ENCODE assay signal across 18 mouse cellular contexts in the genomic region with DNA sequence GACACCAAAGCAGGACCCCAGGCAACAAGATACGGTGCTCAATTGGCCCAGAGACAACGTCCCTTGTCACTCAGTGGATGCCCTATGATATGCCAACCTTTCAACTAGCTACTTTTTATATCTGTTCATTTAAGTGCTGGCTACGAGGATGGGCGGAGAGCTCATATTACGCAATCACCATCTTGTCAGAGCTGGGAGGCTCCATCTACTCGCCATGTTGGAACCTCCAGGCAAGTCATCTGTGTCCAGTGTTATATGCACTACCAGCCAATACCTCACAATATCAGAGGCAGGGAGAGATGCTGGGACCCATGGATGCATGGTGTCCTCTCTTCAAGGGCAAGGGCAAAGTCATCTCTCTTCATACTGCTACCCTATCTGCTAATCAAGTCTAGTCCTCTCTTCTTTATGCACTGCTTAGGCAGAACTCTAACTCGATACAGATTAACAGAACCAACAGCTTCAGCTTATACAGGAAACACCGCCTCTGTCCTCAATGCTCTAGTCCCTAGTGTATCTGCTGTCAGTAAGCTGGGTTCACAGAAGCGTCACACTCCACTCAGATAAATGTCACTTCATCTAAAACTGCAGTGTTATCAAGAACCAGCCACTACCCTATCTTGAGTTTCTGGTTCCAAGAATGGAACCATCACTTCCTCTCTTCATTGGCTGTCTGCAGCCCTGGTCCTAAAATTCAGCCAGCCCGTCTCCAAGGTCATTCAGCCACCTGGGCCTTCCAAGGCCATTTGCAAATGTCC. TPM values are rescaled to one million over a fixed set of nuclear protein-coding genes. Genes with fewer than 3 reads are reported as not detected.
A peak's percentile ranks its signal among the peaks of the same experiment; 100 is the strongest.
DNase-seq lines count a peak whose midpoint lies in the region; ATAC-seq lines count a peak whose summit lies in the region.
"Had no signal": no experiment of that assay in that cellular context is flagged by ENCODE, and none has a peak within 500 bp of the region (broad histone marks: within the 10 kb centered on the region; RNA-seq: fewer than 3 reads in every experiment).

No protein-coding gene starts in this region.

- peaks cover 88% of the 10 kb centered on the region for H3K4me1 ChIP-seq in heart, embryonic 15.5 days (replicated peaks)
- H3K4me1 ChIP-seq in megakaryocyte, embryonic 14.5 days = peaks cover 94% of the 10 kb centered on the region

- H3K9ac ChIP-seq in heart, embryonic 15.5 days = no peak overlapping the region
- H3K9ac ChIP-seq: embryonic facial prominence, embryonic 15.5 days; forebrain, embryonic 15.5 days; hindbrain, embryonic 12.5 days; limb, embryonic 12.5 days had no signal

- H3K9me3 ChIP-seq in heart, embryonic 15.5 days (replicated peaks) = no peaks in the 10 kb centered on the region
- no peaks in the 10 kb centered on the region for H3K9me3 ChIP-seq in megakaryocyte, embryonic 14.5 days
- H3K9me3 ChIP-seq: embryonic facial prominence, embryonic 15.5 days; forebrain, embryonic 15.5 days; hindbrain, embryonic 12.5 days; limb, embryonic 12.5 days had no signal

- no peak for ATAC-seq in heart, embryonic 15.5 days (replicated peaks; ENCODE audit: insufficient number of reproducible peaks, insufficient read depth, low FRiP score, low read depth)
- ATAC-seq: forebrain, embryonic 15.5 days had no signal

- H3K27me3 ChIP-seq in heart, embryonic 15.5 days = no peaks in the 10 kb centered on the region
- no peaks in the 10 kb centered on the region for H3K27me3 ChIP-seq in megakaryocyte, embryonic 14.5 days (replicated peaks)
- H3K27me3 ChIP-seq: CH12.LX; embryonic facial prominence, embryonic 15.5 days; forebrain, embryonic 15.5 days; hindbrain, embryonic 12.5 days had no signal

- 72% methylated on average over 10 of the region's 10 CpGs for WGBS in heart, embryonic 15.5 days

- intact Hi-C loops in heart, postnatal 10 days (cut with DNase I) = no loop called here

- no peak for DNase-seq in heart, postnatal 10 days
- DNase-seq in CD4-positive, CD25-positive, alpha-beta regulatory T cell, adult 2 months (ENCODE audit: low read depth, low spot score) = peak; percentile 63
- peak; percentile 34 for DNase-seq in c-Kit-positive CD71-positive TER-119-positive erythroid progenitor cells, embryonic 14.5 days (ENCODE audit: low spot score)
- no peak for DNase-seq in thymus, postnatal 14 days
- no peak for DNase-seq in thymus, postnatal 0 days (ENCODE audit: low spot score)
- no peak for DNase-seq in adrenal gland, adult 2 months
- DNase-seq: cerebellum, postnatal 14 days; gastrocnemius, postnatal 25 days; kidney, adult 2 months; layer of hippocampus, adult 9-11 months; thymus, postnatal 25 days had no signal

- no peak overlapping the region for H3K4me3 ChIP-seq in heart, embryonic 15.5 days
- peak overlapping the region; percentile 85 for H3K4me3 ChIP-seq in megakaryocyte, embryonic 14.5 days (replicated peaks)
- H3K4me3 ChIP-seq: embryonic facial prominence, embryonic 15.5 days; forebrain, embryonic 15.5 days; hindbrain, embryonic 12.5 days; limb, embryonic 12.5 days had no signal

- no peaks in the 10 kb centered on the region for H3K36me3 ChIP-seq in heart, embryonic 15.5 days
- peaks cover 91% of the 10 kb centered on the region for H3K36me3 ChIP-seq in megakaryocyte, embryonic 14.5 days (replicated peaks; ENCODE audit: low read length)
- H3K36me3 ChIP-seq: embryonic facial prominence, embryonic 15.5 days; forebrain, embryonic 15.5 days; hindbrain, embryonic 12.5 days; limb, embryonic 12.5 days had no signal

- no peak overlapping the region for H3K4me2 ChIP-seq in heart, embryonic 15.5 days
- H3K4me2 ChIP-seq: embryonic facial prominence, embryonic 15.5 days; forebrain, embryonic 15.5 days; hindbrain, embryonic 12.5 days; limb, embryonic 12.5 days had no signal

- peak overlapping the region; percentile 27; the same call in 1 of the 2 replicates for H3K27ac ChIP-seq in heart, embryonic 15.5 days
- H3K27ac ChIP-seq: embryonic facial prominence, embryonic 15.5 days; forebrain, embryonic 15.5 days; hindbrain, embryonic 12.5 days; limb, embryonic 12.5 days had no signal

RNA-seq across cellular contexts. Expression of a gene that starts 6.0 kb away (rescaled TPM):
- polyA plus RNA-seq in heart, embryonic 15.5 days (2015; fragmentation: Nextera tagmentation; extraction: Ambion mirVana) = 19.0 and 28.5 TPM in 2 replicates
- 10 to 100 TPM; 22.3 to 25.1 TPM for total RNA-seq in heart, postnatal 10 days (2021)
- polyA plus RNA-seq in megakaryocyte, embryonic 14.5 days (2012; ENCODE audit: insufficient read depth, low replicate concordance) = 86.3 and 103 TPM in 2 replicates
- 24.2 TPM in 2 replicates for polyA plus RNA-seq in thymus, postnatal 0 days (2015; fragmentation: Nextera tagmentation; extraction: Ambion mirVana)
- 10 to 100 TPM; 27.4 to 35.9 TPM for total RNA-seq in adrenal gland, adult 2 months (2021)
- polyA plus RNA-seq in adrenal gland, adult 2 months (2012; rRNA removed) = 25.8 and 38.6 TPM in 2 replicates

RNA-seq across cellular contexts. Expression of a gene that starts 34.3 kb away (rescaled TPM):
- not detected in 2 replicates for polyA plus RNA-seq in heart, embryonic 15.5 days (2015; fragmentation: Nextera tagmentation; extraction: Ambion mirVana)
- total RNA-seq in heart, postnatal 10 days (2021) = not detected
- 6.9 TPM in 1 of 2 replicates, not detected in the other for polyA plus RNA-seq in megakaryocyte, embryonic 14.5 days (2012; ENCODE audit: insufficient read depth, low replicate concordance)
- polyA plus RNA-seq in thymus, postnatal 0 days (2015; fragmentation: Nextera tagmentation; extraction: Ambion mirVana) = 0.08 TPM in 1 of 2 replicates, not detected in the other
- not detected for total RNA-seq in adrenal gland, adult 2 months (2021)
- 0.13 and 0.45 TPM in 2 replicates for polyA plus RNA-seq in adrenal gland, adult 2 months (2012; rRNA removed)
- total RNA-seq: CH12.LX; gastrocnemius, postnatal 25 days had no signal
- polyA plus RNA-seq: kidney, adult 2 months had no signal

Comparison
In these comparisons a context has a peak if more than half of its experiments do, and no peak if none do; other contexts are left out.
1. DNase-seq: peak in CD4-positive, CD25-positive, alpha-beta regulatory T cell, adult 2 months (single experiment) and c-Kit-positive CD71-positive TER-119-positive erythroid progenitor cells, embryonic 14.5 days (single experiment); none in heart, postnatal 10 days (0 of 2), thymus, postnatal 14 days (single experiment), thymus, postnatal 0 days (single experiment) and adrenal gland, adult 2 months (single experiment).